Mouse (Mus musculus): ENCODE measurements around the gene Nectin4.

- TF ChIP-seq CTCF (IDR thresholded peaks at IDR 0.05; ENCODE audit: control insufficient read depth, insufficient read depth, insufficient read length) (no peak), FOSL1 (IDR thresholded peaks at IDR 0.05; ENCODE audit: insufficient read depth, low read length, poor library complexity, severe bottlenecking) (no peak), MAX (IDR thresholded peaks at IDR 0.05) (no peak), MYOD1 (IDR thresholded peaks at IDR 0.05; ENCODE audit: control insufficient read depth, insufficient read length, low read depth) (no peak), USF1 (IDR thresholded peaks at IDR 0.05; ENCODE audit: low read depth) (no peak), CEBPB (IDR thresholded peaks at IDR 0.05; ENCODE audit: low read depth) (no peak)
These were observed 40.3 kb downstream of the Nectin4 start for GRCm38 (mm10) chr1:171410231-171410630.

Measured in C2C12 (cell line).